Mouse (Mus musculus): ENCODE measurements around the gene Parp9. TPM values are rescaled to one million over a fixed set of nuclear protein-coding genes. Genes with fewer than 3 reads are reported as not detected.

The Parp9 gene
- polyA plus RNA-seq, 1 experiment from 2014 or later, result 6.8 TPM

GRCm38 (mm10) chr16:36008396-36008795 is 70.1 kb downstream of the Parp9 start:
- peaks cover 36% of the 10 kb centered on the region for H3K36me3 ChIP-seq

GRCm38 (mm10) chr16:36016335-36016734 is 78.1 kb downstream of the Parp9 start:
- Histone ChIP-seq H3K27ac (no peak overlapping the region), H3K36me3 (peaks cover 52% of the 10 kb centered on the region), H3K9me3 (replicated peaks) (no peaks in the 10 kb centered on the region), H3K4me1 (replicated peaks) (no peaks in the 10 kb centered on the region), H3K4me3 (replicated peaks) (no peak overlapping the region), H3K9ac (no peak overlapping the region), H3K4me2 (no peak overlapping the region), H3K27me3 (no peaks in the 10 kb centered on the region)
- DNase-seq, result no peak
- ATAC-seq (ENCODE audit: low read depth), result no peak
- 89% methylated on average over 1 of the region's 1 CpGs for WGBS (ENCODE audit: insufficient replicate concordance)

More at GRCm38 (mm10) chr16:36008396-36008795, 70.1 kb downstream of the Parp9 start:
- Histone ChIP-seq H3K9me3 (replicated peaks) (no peaks in the 10 kb centered on the region), H3K9ac (no peak overlapping the region), H3K4me3 (replicated peaks) (no peak overlapping the region), H3K4me2 (no peak overlapping the region), H3K4me1 (replicated peaks) (no peaks in the 10 kb centered on the region), H3K27me3 (no peaks in the 10 kb centered on the region), H3K27ac (no peak overlapping the region)
- no peak for ATAC-seq (ENCODE audit: low read depth)
- WGBS (ENCODE audit: insufficient replicate concordance), result 86% methylated on average over 3 of the region's 3 CpGs
- DNase-seq, result no peak

Other genes with a start within 250 kb of the Parp9 start
- gene Dirc2, start 169.1 kb upstream of the Parp9 start, polyA plus RNA-seq (2015; fragmentation: Nextera tagmentation; extraction: Ambion mirVana), result 4.6 and 4.9 TPM in 2 replicates
- gene Hspbap1, start 168.1 kb upstream of the Parp9 start, polyA plus RNA-seq (2015; fragmentation: Nextera tagmentation; extraction: Ambion mirVana), result 20.2 and 21.9 TPM in 2 replicates
- 0.48 and 0.94 TPM in 2 replicates for gene Parp14, start 66.9 kb upstream of the Parp9 start, polyA plus RNA-seq (2015; fragmentation: Nextera tagmentation; extraction: Ambion mirVana)
- 3.4 and 4.4 TPM in 2 replicates for gene Dtx3l, start 681 bp downstream of the Parp9 start, polyA plus RNA-seq (2015; fragmentation: Nextera tagmentation; extraction: Ambion mirVana)
- gene Kpna1, start 40.3 kb downstream of the Parp9 start, polyA plus RNA-seq (2015; fragmentation: Nextera tagmentation; extraction: Ambion mirVana), result 34.0 and 45.7 TPM in 2 replicates
- gene Wdr5b, start 102.7 kb downstream of the Parp9 start, polyA plus RNA-seq (2015; fragmentation: Nextera tagmentation; extraction: Ambion mirVana), result 2.9 and 3.6 TPM in 2 replicates
- 212 and 214 TPM in 2 replicates for gene Fam162a, start 133.1 kb downstream of the Parp9 start, polyA plus RNA-seq (2015; fragmentation: Nextera tagmentation; extraction: Ambion mirVana)
- 71.3 and 76.8 TPM in 2 replicates for gene Ccdc58, start 133.2 kb downstream of the Parp9 start, polyA plus RNA-seq (2015; fragmentation: Nextera tagmentation; extraction: Ambion mirVana)
- not detected in 2 replicates for gene Csta1, start 192.8 kb downstream of the Parp9 start, polyA plus RNA-seq (2015; fragmentation: Nextera tagmentation; extraction: Ambion mirVana)
- 10.5 and 11.3 TPM in 2 replicates for gene Stfa2l1, start 218.3 kb downstream of the Parp9 start, polyA plus RNA-seq (2015; fragmentation: Nextera tagmentation; extraction: Ambion mirVana)
- gene Gm5483, start 245.7 kb downstream of the Parp9 start, polyA plus RNA-seq (2015; fragmentation: Nextera tagmentation; extraction: Ambion mirVana), result 38.0 and 46.7 TPM in 2 replicates